Mouse (Mus musculus): Measurements from ENCODE around the gene Agl. TPM values are rescaled to one million over a fixed set of nuclear protein-coding genes. Genes with fewer than 3 reads are reported as not detected.
A peak's percentile ranks its signal among the peaks of the same experiment; 100 is the strongest.
"Not testable (repeated sequence)": the region's sequence is repeated elsewhere in the genome, so short reads cannot be mapped to it uniquely, and the experiment has no call there.

Agl gene
- polyA plus RNA-seq, 1 experiment = 11.5 TPM

GRCm38 (mm10) chr3:116816674-116817215 lies 8.8 kb upstream of the Agl start:
- no peak for DNase-seq (ENCODE audit: low read depth)

GRCm38 (mm10) chr3:116815916-116816315 lies 8.0 kb upstream of the Agl start:
- no peak for DNase-seq (ENCODE audit: low read depth)

DNA sequence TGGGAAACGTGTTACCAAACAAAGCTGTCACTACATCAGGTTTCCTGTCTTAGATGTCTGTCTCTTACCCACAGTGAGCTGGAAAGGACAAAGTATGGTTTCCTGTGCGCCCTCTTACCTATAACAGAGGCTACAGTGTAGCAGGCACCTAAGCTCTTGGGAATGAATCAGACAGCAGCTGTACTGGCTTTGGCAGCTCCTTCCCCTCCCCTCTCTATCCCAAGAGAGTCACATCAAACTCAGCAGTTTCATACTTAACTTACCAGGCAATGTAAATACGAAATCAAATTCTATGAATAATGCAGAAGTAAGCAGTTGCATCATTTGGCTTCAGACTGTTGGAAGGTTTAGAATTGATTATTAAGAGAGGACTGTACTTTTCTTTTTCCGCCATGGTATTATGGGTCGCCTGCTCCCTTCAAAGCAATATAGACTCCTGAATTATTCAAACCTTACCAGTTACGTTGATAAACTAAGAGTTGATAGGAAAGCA lies 7.4 kb upstream of the Agl start:
- no peak for DNase-seq (ENCODE audit: low read depth)

- no peak for DNase-seq (ENCODE audit: low read depth)
Observed at GRCm38 (mm10) chr3:116812946-116813345, 5.0 kb upstream of the Agl start.

GRCm38 (mm10) chr3:116810351-116810750 lies 2.4 kb upstream of the Agl start:
- not testable (repeated sequence) for DNase-seq (ENCODE audit: low read depth)

GRCm38 (mm10) chr3:116809221-116809620 lies 1.3 kb upstream of the Agl start:
- DNase-seq (ENCODE audit: low read depth) = no peak

DNA sequence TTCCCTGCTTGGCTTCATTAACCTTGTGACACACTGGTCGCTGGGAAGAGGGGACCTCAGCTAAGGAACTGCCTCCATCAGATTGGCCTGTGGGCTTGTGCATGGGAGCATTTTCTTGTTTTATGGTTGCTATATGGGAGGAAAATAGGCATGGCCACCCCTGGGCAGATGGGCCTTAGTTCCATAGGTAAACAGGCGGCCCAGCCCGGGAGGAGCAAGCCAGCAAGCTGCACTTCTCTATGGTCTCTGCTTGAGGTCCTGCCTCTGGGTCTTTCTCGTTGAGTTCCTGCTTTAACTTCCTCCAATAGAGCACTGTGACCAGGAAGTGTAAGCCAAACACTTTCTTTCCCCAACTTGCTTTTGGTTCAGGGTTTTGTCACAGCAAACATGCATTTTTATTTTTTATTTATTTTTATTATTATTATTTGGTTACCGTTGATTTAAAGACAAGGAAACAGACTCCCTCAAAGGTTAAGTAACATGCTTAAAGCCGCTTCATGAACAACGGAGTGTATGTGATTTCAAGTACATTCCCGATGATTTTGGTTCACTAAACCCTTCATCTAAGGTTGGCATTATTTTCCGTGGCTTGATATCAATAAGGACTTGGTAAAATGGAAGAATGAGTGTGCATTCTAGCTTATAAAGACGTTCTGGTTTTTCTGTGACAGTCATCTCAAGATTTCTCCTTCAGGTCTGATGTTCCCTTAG lies 696 bp upstream of the Agl start:
- no peak for DNase-seq (ENCODE audit: low read depth)

- no peak for DNase-seq (ENCODE audit: low read depth)
Observed at GRCm38 (mm10) chr3:116805866-116806265, 2.1 kb downstream of the Agl start.

GRCm38 (mm10) chr3:116804746-116805285 lies 3.1 kb downstream of the Agl start:
- no peak for DNase-seq (ENCODE audit: low read depth)

DNA sequence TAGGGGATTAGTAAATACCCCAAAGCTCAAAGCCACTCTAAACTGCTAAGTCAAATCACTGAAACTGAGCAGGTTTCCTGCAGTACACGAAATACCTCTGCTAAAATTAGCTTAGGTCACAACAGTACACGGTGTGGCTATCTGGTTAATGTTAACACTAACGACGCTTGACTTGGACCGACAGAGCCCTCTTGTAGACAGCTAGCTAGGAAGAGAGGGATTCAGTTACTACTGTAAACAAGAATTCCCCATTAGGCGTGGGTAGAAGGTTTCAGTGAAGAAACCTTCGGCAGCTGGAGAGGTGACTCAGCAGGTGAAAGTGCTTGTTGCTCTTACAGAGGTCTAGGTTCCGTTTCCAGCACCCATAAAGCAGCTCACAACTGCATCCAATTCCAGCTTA lies 6.2 kb downstream of the Agl start:
- DNase-seq (ENCODE audit: low read depth) = peak; percentile 33

DNA sequence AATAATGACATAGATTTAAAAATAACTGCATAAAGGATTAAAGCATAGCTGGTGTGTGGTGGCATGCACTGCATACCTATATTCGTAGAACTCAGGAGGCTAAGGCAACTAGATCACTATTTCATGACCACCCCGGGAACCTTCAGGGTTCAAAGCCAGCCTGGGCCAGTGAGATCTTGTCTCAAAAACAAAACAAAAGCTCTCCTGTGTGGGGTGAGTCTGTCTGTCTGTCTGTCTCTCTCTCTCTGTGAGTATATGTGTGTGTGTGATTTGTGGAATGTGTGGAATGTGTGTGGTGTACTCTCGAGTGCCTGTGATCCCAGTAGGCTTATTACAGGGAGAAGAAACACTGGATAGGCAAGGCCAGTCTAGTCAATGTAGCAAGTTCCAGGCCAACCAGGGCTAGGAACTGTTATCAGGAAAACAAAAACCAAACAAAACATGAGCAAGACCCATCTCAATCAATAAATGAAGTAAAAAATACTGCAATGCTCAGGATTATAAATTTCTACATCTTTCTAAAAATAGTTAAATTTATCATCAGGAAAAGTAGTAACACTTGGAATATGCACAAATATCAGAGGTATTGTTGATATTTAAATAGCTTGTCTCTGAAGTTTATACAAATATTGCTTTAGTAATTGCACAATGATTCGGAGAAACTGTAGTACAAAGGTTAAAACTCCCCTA lies 9.0 kb downstream of the Agl start:
- no peak for DNase-seq (ENCODE audit: low read depth)

DNA sequence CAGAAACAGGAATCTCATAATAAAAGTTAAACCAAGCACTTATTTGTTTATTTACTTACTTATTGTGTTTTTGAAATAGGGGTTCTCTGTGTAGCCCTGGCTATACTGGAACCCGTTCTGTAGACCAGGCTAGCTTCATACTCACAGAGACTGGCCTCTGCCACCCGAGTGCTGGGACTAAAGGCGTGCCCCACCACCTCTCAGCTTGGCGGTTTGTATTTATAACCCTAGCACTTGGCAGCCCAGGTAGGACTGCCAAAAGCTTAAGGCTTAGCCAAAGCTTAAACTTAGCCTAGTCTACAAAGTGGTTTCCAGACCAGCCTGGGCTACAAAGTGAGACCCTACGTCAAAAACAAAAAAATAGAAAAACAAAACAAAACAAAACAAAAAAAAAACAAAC lies 19.1 kb downstream of the Agl start:
- DNase-seq (ENCODE audit: low read depth) = no peak

DNA sequence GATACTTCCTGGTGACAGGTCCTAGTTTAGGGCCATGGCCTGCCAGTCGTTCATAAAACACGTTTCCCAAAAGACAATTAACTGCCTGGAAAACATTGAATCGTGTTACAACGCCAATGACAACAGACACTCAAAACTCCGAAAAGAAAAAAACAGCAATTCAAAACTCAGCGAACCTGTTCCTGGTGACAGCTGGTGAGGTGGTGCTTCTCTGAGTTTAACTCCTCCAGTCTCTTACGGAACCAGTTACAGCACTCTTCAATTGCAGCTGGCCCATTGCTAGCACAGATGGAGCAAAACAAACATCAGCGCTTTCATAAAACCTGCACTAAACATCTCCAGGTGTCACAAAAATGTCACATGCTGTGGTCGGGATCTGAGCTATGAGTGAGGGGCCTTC lies 21.4 kb downstream of the Agl start:
- no peak for DNase-seq (ENCODE audit: low read depth)

- DNase-seq (ENCODE audit: low read depth) = no peak
Observed at GRCm38 (mm10) chr3:116785820-116786219, 22.1 kb downstream of the Agl start.

- no peak for DNase-seq (ENCODE audit: low read depth)
Observed at GRCm38 (mm10) chr3:116784811-116785210, 23.2 kb downstream of the Agl start.

- no peak for DNase-seq (ENCODE audit: low read depth)
Observed at GRCm38 (mm10) chr3:116784290-116784689, 23.7 kb downstream of the Agl start.

DNA sequence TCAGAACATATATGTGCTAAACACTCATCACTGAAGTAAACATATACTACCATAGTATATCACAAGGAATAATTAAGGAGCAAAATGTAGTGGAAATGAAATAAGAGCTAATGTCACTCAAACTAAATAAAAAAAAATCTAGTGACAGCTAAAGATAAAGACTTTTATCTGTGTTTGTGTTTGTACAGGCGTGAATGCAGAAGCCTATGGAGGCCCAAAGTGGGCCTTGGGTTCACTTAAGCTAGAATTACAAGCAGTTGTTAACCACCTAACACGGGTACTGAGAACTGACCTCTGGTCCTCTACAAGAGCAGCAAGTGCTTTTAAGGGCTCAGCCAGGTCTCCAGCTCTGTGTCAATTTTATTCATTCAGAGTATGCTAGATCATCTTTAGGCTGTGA lies 31.0 kb downstream of the Agl start:
- no peak for DNase-seq (ENCODE audit: low read depth)

- no peak for DNase-seq (ENCODE audit: low read depth)
Observed at GRCm38 (mm10) chr3:116773836-116774235, 34.1 kb downstream of the Agl start.

- DNase-seq (ENCODE audit: low read depth) = no peak
Observed at GRCm38 (mm10) chr3:116771597-116771996, 36.4 kb downstream of the Agl start.

- DNase-seq (ENCODE audit: low read depth) = not testable (repeated sequence)
Observed at GRCm38 (mm10) chr3:116766963-116767362, 41.0 kb downstream of the Agl start.

- no peak for DNase-seq (ENCODE audit: low read depth)
Observed at GRCm38 (mm10) chr3:116752818-116753217, 55.1 kb downstream of the Agl start.

GRCm38 (mm10) chr3:116751191-116751860 lies 56.6 kb downstream of the Agl start:
- no peak for DNase-seq (ENCODE audit: low read depth)
